Mouse (Mus musculus): ENCODE data around the gene Zbtb17.

The Zbtb17 gene

DNA sequence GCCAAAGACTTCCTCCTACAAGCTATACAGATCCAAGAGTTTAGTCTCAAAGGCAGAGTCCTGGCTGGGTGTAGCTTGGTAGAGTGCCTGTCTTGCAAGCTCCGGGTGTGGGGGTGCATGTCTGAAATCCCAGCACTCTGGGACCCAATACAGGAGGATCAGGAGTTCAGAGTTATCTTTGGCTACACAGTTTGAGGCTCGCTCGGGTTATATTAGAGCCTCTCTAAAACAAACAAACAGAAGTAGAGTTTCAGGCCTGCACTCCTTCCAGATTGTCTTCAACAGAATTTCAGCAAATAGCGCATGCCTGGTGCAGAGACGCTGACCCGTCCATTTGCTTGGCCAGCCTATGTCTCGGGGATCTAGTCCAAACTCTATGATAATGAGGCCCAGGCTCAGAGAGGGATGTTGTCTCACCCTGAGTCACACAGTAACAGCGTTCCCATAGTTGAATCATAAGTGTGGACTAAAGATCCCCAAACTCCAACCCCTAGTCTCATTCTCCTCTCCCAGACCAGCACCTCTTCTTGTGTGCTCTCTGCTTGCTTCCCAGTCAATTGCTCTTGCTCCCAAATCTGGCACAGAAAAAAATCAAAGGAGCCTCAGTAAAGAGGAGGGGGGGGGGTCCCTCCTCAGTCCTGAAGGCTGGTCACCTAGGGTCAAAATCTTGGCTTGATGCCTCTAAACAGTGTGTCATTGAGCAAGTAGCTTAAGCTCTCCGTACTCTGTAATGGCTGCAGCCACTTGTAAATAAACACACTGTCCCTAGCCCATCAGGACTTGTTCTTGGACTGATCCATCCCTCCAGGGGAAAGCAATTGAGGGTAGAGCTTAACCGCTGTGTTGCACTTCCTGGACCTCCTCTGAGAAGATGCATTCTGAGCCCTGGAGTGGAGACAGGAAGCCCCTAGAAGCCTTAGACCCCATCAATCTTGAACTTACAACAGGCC, 17.4 kb upstream of the Zbtb17 start:
- no peak for DNase-seq

- DNase-seq: no peak
These were observed 16.5 kb upstream of the Zbtb17 start for GRCm38 (mm10) chr4:141427921-141428320.

DNA sequence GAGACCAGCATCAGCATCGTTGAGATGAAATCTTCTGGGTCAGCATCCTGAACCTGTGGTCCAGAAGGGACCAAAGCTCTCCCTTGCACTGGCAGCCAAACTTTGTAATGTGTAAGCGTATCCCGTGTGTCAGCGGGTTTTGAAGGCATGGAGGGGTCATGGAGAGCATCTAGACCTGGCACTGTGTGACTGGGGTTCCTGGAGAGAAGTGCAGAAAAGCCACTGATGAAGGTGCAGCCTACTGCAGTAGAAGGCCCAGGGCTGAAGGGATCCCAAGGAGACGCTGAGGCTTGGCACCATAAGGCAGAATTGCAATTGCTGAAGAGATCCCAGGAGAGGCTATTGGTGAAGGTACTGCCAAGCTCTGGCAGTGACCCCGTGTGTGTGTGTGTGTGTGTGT, 15.1 kb upstream of the Zbtb17 start:
- no peak for DNase-seq

DNA sequence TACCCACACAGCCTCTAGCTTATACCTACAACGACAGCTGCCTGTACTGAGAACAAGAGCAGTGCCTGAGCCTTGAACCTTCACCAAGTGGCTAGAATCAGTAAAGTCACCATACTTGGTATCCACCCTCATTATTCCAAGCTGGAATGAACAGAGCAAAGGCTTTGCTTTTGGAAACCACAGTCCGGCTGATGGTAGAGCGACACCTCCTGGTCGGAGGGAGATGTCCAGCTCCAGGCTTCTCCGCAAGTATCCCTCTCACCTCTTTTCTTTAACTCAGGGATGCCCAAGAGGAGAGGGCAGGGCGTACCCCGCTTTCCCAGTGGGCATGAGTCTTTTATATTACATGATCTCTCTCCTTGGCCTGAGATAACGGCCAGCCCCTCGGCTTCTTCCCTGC, 14.6 kb upstream of the Zbtb17 start:
- peak; percentile 54 to 72 for DNase-seq

DNA sequence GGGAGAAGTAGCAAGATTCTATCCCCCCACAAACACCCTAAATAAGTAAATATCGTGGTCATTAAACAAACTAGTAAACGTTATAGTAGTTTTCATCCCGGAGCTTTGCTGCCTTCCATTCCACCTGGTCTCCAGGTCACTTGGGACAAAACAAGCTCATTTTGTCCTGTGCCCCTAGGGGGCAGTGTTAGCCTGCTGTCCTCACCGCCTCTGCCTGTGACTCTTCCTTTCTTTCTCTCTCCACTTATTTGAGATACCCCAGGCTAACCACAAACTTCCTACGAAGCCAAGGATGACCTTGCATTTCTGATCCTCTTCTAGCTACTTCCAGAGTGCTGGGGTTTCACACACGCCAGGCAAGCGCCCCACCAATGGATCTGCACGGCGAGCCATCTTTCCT, 13.5 kb upstream of the Zbtb17 start:
- DNase-seq: peak; percentile 70 to 83

DNA sequence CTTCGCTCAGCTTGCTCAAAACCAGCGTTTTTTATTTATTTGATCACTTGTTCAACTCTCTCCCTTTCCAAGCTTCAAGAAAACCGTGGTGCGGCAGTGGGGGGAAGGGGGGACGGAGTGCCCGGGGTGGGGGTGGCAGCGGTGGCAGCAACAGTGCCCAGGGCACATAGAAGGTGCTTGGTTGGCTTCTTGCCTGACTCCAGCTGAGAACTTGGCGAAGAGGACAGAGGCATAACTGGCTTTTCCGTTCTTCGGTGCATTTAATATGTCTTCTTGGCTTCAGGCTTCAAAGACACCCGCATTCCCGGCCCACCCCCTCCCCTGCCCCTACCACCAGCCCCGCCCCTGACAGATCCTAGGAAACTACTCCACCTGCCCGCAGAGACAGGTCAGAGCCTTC, 11.8 kb upstream of the Zbtb17 start:
- peak in 1 of 2 experiments; percentile 40 for DNase-seq

GRCm38 (mm10) chr4:141433191-141433590, 11.3 kb upstream of the Zbtb17 start:
- no peak for DNase-seq

DNA sequence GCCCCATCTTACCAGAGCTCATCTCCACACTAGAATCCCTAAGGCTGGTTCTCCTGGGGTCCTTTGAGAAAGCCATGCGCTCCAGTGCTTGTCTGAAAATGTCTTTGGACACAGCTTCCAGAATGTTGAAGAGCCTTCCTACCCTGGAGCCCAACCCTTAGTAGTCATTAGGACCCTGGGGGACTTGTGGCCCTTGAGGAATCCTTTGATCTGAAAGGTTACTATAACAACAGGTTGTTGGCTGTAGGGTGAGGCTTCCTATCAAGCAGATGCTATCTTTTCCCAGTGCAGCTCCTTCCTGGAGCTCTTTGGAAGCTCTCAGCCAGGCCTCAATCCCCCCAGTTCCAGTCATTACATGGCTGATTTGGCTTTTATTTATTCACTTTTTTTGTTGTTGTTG, 8.5 kb upstream of the Zbtb17 start, which contains the start of gene Srarp:
TSS of gene Srarp (minus strand) at position 132 of the 400 bp plus-strand sequence.
- no peak for DNase-seq

- peak; percentile 50 to 71 for DNase-seq
These were observed 5.2 kb upstream of the Zbtb17 start for GRCm38 (mm10) chr4:141439083-141439803.

GRCm38 (mm10) chr4:141440877-141441276, 3.6 kb upstream of the Zbtb17 start:
- DNase-seq: peak; percentile 75 to 87

DNA sequence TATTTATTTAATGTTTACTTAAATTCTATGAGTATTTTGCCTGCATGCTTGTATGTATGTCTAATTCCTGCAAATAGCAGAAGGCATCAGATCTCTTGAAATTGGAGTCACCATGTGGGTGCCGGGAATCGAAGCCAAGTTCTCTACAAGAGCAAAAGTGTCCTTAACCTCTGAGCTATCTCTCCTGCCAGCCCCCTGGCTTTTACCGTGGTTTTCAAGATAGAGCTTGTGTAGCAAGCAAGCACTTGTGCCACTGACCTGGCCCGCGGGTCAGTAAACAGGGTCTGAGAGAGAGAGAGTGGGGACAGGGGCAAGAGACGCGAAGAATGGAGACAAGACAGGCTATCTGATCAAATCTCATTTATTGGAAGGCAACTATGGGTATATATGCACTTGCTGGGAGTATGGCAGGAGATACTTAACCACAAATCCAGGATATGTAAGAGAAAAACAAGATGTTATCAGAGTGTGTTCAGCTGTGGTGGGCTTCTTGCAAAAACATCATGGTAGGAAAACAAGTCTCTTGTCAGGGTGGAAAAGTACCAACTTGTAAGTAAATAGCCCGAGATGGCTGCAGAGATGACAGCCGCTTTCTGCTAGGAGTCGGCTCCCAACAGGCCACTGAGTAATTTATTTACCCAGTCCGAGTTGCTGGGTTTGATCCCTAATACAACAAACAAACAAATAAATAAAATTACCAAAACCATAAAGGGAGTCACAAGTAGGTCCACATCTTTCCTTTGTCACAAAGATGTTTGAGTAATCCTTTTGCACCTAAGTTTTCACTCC, 619 bp upstream of the Zbtb17 start:
- no peak for DNase-seq

- DNase-seq: no peak
These were observed 870 bp downstream of the Zbtb17 start for GRCm38 (mm10) chr4:141445328-141445720.

GRCm38 (mm10) chr4:141446211-141446610, 1.8 kb downstream of the Zbtb17 start:
- DNase-seq: no peak

DNA sequence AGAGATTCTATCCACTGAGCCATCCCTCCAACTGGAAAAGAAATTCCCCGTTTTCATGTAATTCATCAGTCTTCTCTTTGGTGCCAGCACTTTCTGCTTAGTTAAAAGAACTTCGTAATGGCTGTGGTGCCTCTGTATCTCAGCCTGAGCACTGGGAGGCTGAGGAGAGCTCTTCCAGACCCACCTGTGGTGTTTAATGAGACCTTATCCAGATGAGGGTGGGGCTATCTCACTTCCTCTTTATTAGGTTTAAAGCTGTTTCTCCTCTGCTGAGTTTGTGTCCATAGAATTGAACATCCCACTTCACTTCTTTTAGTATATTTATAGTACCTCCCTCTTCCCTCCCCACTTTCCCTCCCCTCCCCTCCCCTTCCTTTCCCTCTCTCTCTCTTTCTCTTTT, 6.8 kb downstream of the Zbtb17 start:
- DNase-seq: no peak

- DNase-seq: no peak
These were observed 7.5 kb downstream of the Zbtb17 start for GRCm38 (mm10) chr4:141451916-141452450.

- no peak for DNase-seq
These were observed 10.3 kb downstream of the Zbtb17 start for GRCm38 (mm10) chr4:141454581-141455350.

DNA sequence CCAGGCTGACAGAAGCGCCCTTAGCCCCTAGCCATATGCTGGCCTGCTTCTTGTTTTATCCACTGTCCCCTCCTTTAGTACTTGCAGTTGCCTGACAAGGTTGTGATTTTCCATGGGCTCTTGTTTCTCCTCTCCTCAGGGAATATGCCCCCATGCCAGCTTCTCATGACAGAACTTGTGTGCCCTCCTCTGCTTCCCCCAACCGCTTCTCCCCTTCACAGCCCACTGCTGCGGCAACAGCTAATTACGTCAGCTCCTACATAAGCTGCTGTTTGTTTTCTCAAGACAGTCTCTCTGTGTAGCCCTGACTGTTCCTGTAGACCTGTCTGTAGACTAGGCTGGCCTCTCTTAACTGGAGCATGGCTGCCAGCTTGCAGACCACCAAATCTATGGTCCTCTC, 11.1 kb downstream of the Zbtb17 start:
- no peak for DNase-seq

GRCm38 (mm10) chr4:141456193-141456938, 11.9 kb downstream of the Zbtb17 start:
- no peak for DNase-seq

GRCm38 (mm10) chr4:141458236-141458635, 13.8 kb downstream of the Zbtb17 start:
- peak; percentile 40 to 46 for DNase-seq

- no peak for DNase-seq
These were observed 14.4 kb downstream of the Zbtb17 start for GRCm38 (mm10) chr4:141458888-141459287.

DNA sequence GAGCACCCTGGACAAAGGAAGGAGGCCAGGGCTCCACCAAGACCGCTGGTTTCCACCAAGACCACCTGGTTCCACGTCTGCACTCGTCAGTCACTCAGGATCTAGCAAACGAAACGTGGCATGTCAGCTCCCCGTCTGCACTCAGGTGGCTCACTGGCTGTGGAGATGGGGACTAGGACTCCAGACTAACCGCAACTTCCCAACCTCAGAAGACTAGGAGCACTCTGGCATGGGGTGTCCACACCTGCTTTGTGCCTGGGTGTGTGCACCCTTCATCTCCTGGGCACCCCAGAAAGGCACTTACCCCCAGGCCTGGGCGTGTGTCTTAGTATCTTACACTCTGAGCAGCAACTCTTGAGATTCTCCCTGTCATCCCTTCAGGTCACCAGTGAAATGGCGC, 15.3 kb downstream of the Zbtb17 start:
- DNase-seq: no peak

All from kidney, adult 8-10 months (tissue).